Mouse (Mus musculus) forebrain, embryonic 13.5 days (tissue): ENCODE data around the gene Cep128. TPM values are rescaled to one million over a fixed set of nuclear protein-coding genes. Genes with fewer than 3 reads are reported as not detected.

Experiments used
- ATAC-seq: fragments of 200-750 bp; cut with Nextera tagmentation; 2 replicates; pipeline ENCODE4 v1.8.0; 2017
- H3K27ac ChIP-seq: fragments of 300-500 bp; sonication (generic); 2 replicates; pipeline ENCODE4 v1.5.1; 2015; ENCODE audit warnings: inconsistent platforms, mild to moderate bottlenecking, moderate library complexity
- H3K27me3 ChIP-seq: fragments of 300-500 bp; sonication (generic); 2 replicates; pipeline ENCODE4 v1.6.1; 2015; ENCODE audit warnings: mild to moderate bottlenecking, inconsistent platforms
- H3K36me3 ChIP-seq: fragments of 300-500 bp; sonication (generic); 2 replicates; pipeline ENCODE4 v1.6.1; 2015; ENCODE audit warnings: mild to moderate bottlenecking, inconsistent platforms; ENCODE audit not compliant: poor library complexity, severe bottlenecking
- H3K4me1 ChIP-seq: fragments of 300-500 bp; sonication (generic); 2 replicates; pipeline ENCODE4 v1.6.1; 2015; ENCODE audit warnings: inconsistent platforms
- H3K4me2 ChIP-seq: fragments of 300-500 bp; sonication (generic); 2 replicates; pipeline ENCODE4 v1.6.1; 2015; ENCODE audit warnings: inconsistent platforms, mild to moderate bottlenecking, moderate library complexity
- H3K4me3 ChIP-seq: fragments of 300-500 bp; sonication (generic); 2 replicates; pipeline ENCODE4 v1.5.1; 2015; ENCODE audit warnings: mild to moderate bottlenecking, inconsistent platforms
- H3K9ac ChIP-seq: fragments of 300-500 bp; sonication (generic); 2 replicates; pipeline ENCODE4 v1.6.1; 2015; ENCODE audit warnings: mild to moderate bottlenecking, inconsistent platforms
- H3K9me3 ChIP-seq: fragments of 300-500 bp; sonication (generic); replicated peaks from 2 replicates; pipeline ENCODE4 v1.6.1; 2016; ENCODE audit warnings: inconsistent platforms
- WGBS: fragments of 180-500 bp; shearing (Covaris S2); methylation state at CpG from one replicate; pipeline ENCODE4 v1.1.7; 2015; 5-methylcytosine and 5-hydroxymethylcytosine counted together
- polyA plus RNA-seq: library from polyadenylated mRNA; unstranded; fragments of >200 nt; fragmentation: Nextera tagmentation; extraction: Ambion mirVana; gene quantifications from 2 replicates; pipeline ENCODE4 v1.2.1, GENCODE M21; 2015

Gene Cep128
- polyA plus RNA-seq = 8.9 and 9.9 TPM in 2 replicates

- no peaks in the 10 kb centered on the region for H3K27me3 ChIP-seq
- H3K36me3 ChIP-seq = no peaks in the 10 kb centered on the region
- H3K9me3 ChIP-seq = no peaks in the 10 kb centered on the region
- under 1% methylated on average over 27 of the region's 27 CpGs for WGBS
- ATAC-seq = peak; percentile 100
- H3K4me1 ChIP-seq = peaks cover 6% of the 10 kb centered on the region
- H3K4me2 ChIP-seq = peak within 1 kb of the TSS; percentile 91
- peak within 1 kb of the TSS; percentile 56 for H3K4me3 ChIP-seq
- peak within 1 kb of the TSS; percentile 67 for H3K9ac ChIP-seq
- no peak within 1 kb of the TSS for H3K27ac ChIP-seq
These were observed at the start of gene Cep128, which contains the start of gene Tshr for GRCm38 (mm10) chr12:91384281-91385017. Cep128 (minus strand) TSS chr12:91384409. Tshr (plus strand) TSS chr12:91384563.

GRCm38 (mm10) chr12:91427129-91427528 lies 42.9 kb upstream of the Cep128 start:
- 66% methylated on average over 2 of the region's 2 CpGs for WGBS
- ATAC-seq = no peak

GRCm38 (mm10) chr12:91426499-91426898 lies 42.3 kb upstream of the Cep128 start:
- 42% methylated on average over 4 of the region's 4 CpGs for WGBS
- H3K4me2 ChIP-seq = no peak overlapping the region
- H3K9ac ChIP-seq = no peak overlapping the region
- no peak overlapping the region for H3K4me3 ChIP-seq
- H3K9me3 ChIP-seq = no peaks in the 10 kb centered on the region
- H3K27me3 ChIP-seq = no peaks in the 10 kb centered on the region
- ATAC-seq = no peak
- no peaks in the 10 kb centered on the region for H3K36me3 ChIP-seq
- H3K4me1 ChIP-seq = 0 out of 2 replicates have a peak, but pooled peaks cover under 1% of the 10 kb centered on the region
- H3K27ac ChIP-seq = no peak overlapping the region

More at GRCm38 (mm10) chr12:91427129-91427528, 42.9 kb upstream of the Cep128 start:
- H3K9ac ChIP-seq = no peak overlapping the region
- no peak overlapping the region for H3K4me3 ChIP-seq
- H3K36me3 ChIP-seq = no peaks in the 10 kb centered on the region
- H3K27me3 ChIP-seq = no peaks in the 10 kb centered on the region
- H3K4me2 ChIP-seq = no peak overlapping the region
- H3K27ac ChIP-seq = no peak overlapping the region
- no peaks in the 10 kb centered on the region for H3K9me3 ChIP-seq
- no peaks in the 10 kb centered on the region for H3K4me1 ChIP-seq

GRCm38 (mm10) chr12:91423125-91423820 lies 39.1 kb upstream of the Cep128 start:
- H3K36me3 ChIP-seq = no peaks in the 10 kb centered on the region

GRCm38 (mm10) chr12:91421272-91421671 lies 37.1 kb upstream of the Cep128 start:
- Histone ChIP-seq H3K4me2 (no peak overlapping the region), H3K4me1 (peaks cover 18% of the 10 kb centered on the region), H3K27me3 (no peaks in the 10 kb centered on the region), H3K9me3 (no peaks in the 10 kb centered on the region), H3K4me3 (no peak overlapping the region), H3K36me3 (no peaks in the 10 kb centered on the region), H3K9ac (no peak overlapping the region), H3K27ac (no peak overlapping the region)
- 51% methylated on average over 9 of the region's 9 CpGs for WGBS
- no peak for ATAC-seq

More at GRCm38 (mm10) chr12:91423125-91423820, 39.1 kb upstream of the Cep128 start:
- 73% methylated on average over 11 of the region's 11 CpGs for WGBS
- Histone ChIP-seq H3K9me3 (no peaks in the 10 kb centered on the region), H3K27ac (no peak overlapping the region), H3K4me2 (no peak overlapping the region), H3K4me3 (no peak overlapping the region), H3K9ac (no peak overlapping the region), H3K27me3 (no peaks in the 10 kb centered on the region), H3K4me1 (peaks cover 4% of the 10 kb centered on the region; the same call in 1 of the 2 replicates)
- ATAC-seq = peak; percentile 70; the same call in 1 of the 2 replicates

- Histone ChIP-seq H3K4me3 (no peak overlapping the region), H3K9me3 (no peaks in the 10 kb centered on the region), H3K4me2 (no peak overlapping the region), H3K4me1 (peaks cover 28% of the 10 kb centered on the region), H3K36me3 (no peaks in the 10 kb centered on the region), H3K27me3 (no peaks in the 10 kb centered on the region), H3K27ac (no peak overlapping the region), H3K9ac (no peak overlapping the region)
- 46% methylated on average over 7 of the region's 7 CpGs for WGBS
- ATAC-seq = no peak
These were observed 34.6 kb upstream of the Cep128 start for GRCm38 (mm10) chr12:91418791-91419190.

GRCm38 (mm10) chr12:91416828-91417227 lies 32.6 kb upstream of the Cep128 start:
- WGBS = 59% methylated on average over 7 of the region's 7 CpGs
- Histone ChIP-seq H3K27me3 (no peaks in the 10 kb centered on the region), H3K4me2 (no peak overlapping the region), H3K36me3 (no peaks in the 10 kb centered on the region), H3K4me1 (peaks cover 48% of the 10 kb centered on the region), H3K4me3 (no peak overlapping the region), H3K27ac (no peak overlapping the region), H3K9ac (no peak overlapping the region), H3K9me3 (no peaks in the 10 kb centered on the region)
- ATAC-seq = peak; percentile 70

GRCm38 (mm10) chr12:91415112-91415511 lies 30.9 kb upstream of the Cep128 start:
- H3K4me3 ChIP-seq = no peak overlapping the region
- no peak for ATAC-seq
- H3K36me3 ChIP-seq = no peaks in the 10 kb centered on the region
- no peaks in the 10 kb centered on the region for H3K27me3 ChIP-seq
- no peaks in the 10 kb centered on the region for H3K9me3 ChIP-seq
- H3K27ac ChIP-seq = no peak overlapping the region
- no peak overlapping the region for H3K9ac ChIP-seq
- WGBS = 73% methylated on average over 6 of the region's 6 CpGs
- H3K4me2 ChIP-seq = no peak overlapping the region
- H3K4me1 ChIP-seq = peaks cover 48% of the 10 kb centered on the region

GRCm38 (mm10) chr12:91412461-91413182 lies 28.4 kb upstream of the Cep128 start:
- Histone ChIP-seq H3K27me3 (no peaks in the 10 kb centered on the region), H3K4me2 (no peak overlapping the region), H3K36me3 (no peaks in the 10 kb centered on the region), H3K9me3 (no peaks in the 10 kb centered on the region), H3K4me1 (peaks cover 51% of the 10 kb centered on the region), H3K27ac (peak overlapping the region; percentile 65), H3K9ac (no peak overlapping the region), H3K4me3 (no peak overlapping the region)
- 18% methylated on average over 7 of the region's 7 CpGs for WGBS
- peak; percentile 88 for ATAC-seq

GRCm38 (mm10) chr12:91410306-91410705 lies 26.1 kb upstream of the Cep128 start:
- no peak for ATAC-seq
- Histone ChIP-seq H3K27ac (no peak overlapping the region), H3K4me2 (no peak overlapping the region), H3K4me1 (peaks cover 34% of the 10 kb centered on the region), H3K36me3 (no peaks in the 10 kb centered on the region), H3K9me3 (no peaks in the 10 kb centered on the region), H3K27me3 (no peaks in the 10 kb centered on the region), H3K9ac (no peak overlapping the region), H3K4me3 (no peak overlapping the region)
- WGBS = 64% methylated on average over 4 of the region's 4 CpGs

- H3K4me1 ChIP-seq = peaks cover 17% of the 10 kb centered on the region
- peak overlapping the region; percentile 91 for H3K4me2 ChIP-seq
- H3K9me3 ChIP-seq = no peaks in the 10 kb centered on the region
- no peak overlapping the region for H3K27ac ChIP-seq
- no peak for ATAC-seq
- H3K9ac ChIP-seq = peak overlapping the region; percentile 62
- no peaks in the 10 kb centered on the region for H3K36me3 ChIP-seq
- peak overlapping the region; percentile 49 for H3K4me3 ChIP-seq
- H3K27me3 ChIP-seq = peaks cover 26% of the 10 kb centered on the region; the same call in 1 of the 2 replicates
- WGBS = 5% methylated on average over 12 of the region's 12 CpGs
These were observed 16.8 kb upstream of the Cep128 start for GRCm38 (mm10) chr12:91401049-91401352.
